Mouse (Mus musculus): ENCODE results near the gene Fras1.

The Fras1 gene

DNA sequence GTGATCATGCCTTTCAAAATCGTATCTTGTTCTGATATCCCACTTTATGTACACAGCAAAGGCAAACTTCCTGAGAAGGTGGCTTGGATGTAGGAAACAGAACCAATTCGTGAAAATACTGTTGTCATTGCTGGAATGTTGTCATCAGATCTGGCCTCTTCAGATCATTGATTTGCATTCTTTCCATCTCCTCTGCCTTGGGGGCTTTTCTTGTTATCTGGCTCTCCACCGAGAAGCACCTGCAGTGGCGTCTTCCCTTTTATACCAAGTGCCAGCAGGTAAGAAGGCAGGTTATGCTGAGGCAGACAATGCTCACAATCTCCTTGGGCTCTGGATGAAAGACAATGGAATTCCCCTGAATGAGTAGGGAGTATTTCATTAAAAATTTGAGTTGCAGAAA lies 108.3 kb downstream of the Fras1 start:
- DNase-seq (ENCODE audit: low spot score in 2 of 2), result no peak

GRCm38 (mm10) chr5:96492497-96492896 lies 118.7 kb downstream of the Fras1 start:
- DNase-seq (ENCODE audit: low spot score in 2 of 2), result no peak

DNA sequence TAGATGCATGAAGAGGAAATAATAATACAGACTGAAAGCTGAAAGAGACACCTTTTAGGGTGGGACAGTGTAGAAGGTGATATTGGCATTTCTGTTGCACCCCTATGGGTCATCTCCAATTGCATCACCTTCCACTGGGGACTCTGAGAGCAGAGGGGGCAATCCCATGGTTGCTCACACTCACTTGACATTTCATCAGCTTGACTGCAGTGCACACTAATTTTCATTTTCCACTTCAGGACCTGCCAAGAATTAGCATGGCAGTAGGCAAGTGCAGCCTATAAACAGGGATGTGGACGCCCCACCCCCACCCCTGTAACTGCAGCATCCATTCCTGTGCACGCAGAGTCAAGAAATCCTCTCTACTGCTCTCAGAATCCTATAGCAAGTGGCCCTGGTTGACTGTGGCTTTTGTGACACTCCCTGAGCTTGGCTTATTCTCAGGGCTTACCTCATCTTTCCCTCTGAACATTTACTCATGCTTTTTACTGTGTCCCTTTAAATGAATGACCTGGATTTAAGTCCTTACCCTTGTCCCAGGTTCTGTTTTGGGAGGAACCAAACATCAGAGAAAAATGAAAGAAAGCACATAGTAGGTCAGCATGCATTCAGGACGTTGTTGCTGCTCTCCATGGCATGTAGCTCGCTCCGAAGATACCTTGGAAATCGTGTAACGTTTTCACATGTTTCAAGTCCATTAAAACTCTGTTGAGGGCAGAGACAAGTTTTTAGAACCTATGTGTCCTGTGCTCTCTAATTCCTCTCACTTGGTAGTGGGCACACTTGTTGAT lies 120.9 kb downstream of the Fras1 start:
- no peak for DNase-seq (ENCODE audit: low spot score in 2 of 2)

GRCm38 (mm10) chr5:96498083-96498482 lies 124.3 kb downstream of the Fras1 start:
- DNase-seq (ENCODE audit: low spot score in 2 of 2), result no peak

DNA sequence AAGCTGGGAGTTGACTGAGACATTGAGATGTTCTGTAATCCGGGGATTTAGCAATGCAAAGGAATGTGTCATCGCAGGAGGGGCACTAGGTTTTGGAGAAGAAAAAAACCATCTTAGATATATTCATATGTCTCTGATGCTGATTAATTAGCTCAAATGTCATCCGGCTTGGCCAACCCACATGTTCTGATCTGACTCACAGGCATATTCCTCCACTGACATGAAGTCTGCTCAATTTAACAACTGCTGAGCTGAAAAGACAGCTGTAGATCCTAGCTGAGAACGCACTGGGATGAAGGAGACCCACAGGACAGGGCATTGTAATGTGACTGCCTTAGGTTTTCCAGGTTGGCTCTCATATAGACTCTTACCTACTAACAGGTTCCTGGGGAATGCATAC lies 128.0 kb downstream of the Fras1 start:
- DNase-seq (ENCODE audit: low spot score in 2 of 2), result no peak

- no peak for DNase-seq (ENCODE audit: low spot score in 2 of 2)
These were observed 128.6 kb downstream of the Fras1 start for GRCm38 (mm10) chr5:96502400-96502799.

- DNase-seq (ENCODE audit: low spot score in 2 of 2), result no peak
These were observed 137.2 kb downstream of the Fras1 start for GRCm38 (mm10) chr5:96511005-96511404.

GRCm38 (mm10) chr5:96513327-96513726 lies 139.6 kb downstream of the Fras1 start:
- no peak for DNase-seq (ENCODE audit: low spot score in 2 of 2)

- DNase-seq (ENCODE audit: low spot score in 2 of 2), result no peak
These were observed 142.1 kb downstream of the Fras1 start for GRCm38 (mm10) chr5:96515860-96516311.

DNA sequence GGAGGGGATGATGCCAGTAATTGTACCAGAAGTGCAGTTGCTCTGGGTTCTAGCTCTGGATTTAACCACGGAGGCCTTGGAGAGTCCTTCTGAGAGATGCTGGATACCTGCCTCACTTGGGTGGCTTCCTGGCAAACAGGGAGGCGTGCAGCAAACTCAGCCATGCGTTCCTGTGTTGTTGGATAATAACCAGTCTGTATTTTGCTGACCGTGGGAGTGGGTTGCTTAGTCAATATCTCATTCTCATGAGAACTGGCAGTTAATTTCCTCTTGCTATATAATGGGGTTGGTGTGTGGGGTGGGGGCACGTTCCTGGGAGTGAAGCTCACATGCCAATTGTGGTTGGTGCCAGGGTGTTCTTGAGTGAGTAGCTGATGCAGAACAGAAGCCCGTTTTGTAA lies 142.6 kb downstream of the Fras1 start:
- DNase-seq (ENCODE audit: low spot score in 2 of 2), result no peak

DNA sequence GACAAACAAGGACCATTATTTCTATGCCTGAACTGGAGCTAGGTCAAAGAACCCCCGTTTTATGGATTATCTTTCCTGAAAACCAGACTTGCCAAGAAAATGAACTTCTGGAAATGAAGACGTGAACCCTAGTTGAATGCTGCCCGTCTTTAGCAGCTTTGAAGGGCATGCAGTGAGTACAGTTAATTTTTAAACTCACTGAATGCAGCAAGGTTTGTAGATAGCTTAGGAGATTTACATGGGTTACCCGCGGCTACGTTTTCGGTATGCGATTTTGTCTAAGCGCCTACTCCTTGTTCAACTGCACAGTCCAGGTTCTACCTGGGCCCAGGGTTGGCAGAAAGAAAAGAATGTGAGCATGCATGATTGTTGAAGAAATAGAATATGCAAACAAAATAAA lies 147.8 kb downstream of the Fras1 start:
- DNase-seq (ENCODE audit: low spot score in 2 of 2), result no peak

DNA sequence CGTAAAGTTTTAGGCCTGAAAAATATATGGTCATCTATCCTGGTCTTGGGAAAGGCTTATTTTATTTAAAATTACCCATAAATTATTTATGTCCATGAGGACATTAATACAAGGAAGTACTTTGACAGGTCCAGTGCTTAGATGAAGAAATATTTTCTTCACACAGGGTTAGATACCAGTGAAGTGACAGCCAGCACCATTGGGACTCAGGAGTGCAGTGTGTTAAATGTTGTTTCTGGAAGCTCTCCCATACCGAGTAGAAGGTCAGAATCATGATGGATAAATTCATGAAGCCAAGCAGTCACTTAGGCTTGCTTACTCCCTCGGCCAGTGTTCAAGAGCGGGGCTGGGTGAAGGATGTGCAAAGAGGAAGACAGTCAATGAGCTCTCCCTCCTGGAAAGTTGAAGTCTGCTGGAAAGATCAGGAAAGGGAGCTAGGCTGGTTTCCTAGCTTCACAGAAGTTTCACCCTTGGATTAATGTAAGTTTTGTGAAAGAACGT lies 149.2 kb downstream of the Fras1 start:
- no peak for DNase-seq (ENCODE audit: low spot score in 2 of 2)

GRCm38 (mm10) chr5:96528296-96528695 lies 154.5 kb downstream of the Fras1 start:
- no peak for DNase-seq (ENCODE audit: low spot score in 2 of 2)

DNA sequence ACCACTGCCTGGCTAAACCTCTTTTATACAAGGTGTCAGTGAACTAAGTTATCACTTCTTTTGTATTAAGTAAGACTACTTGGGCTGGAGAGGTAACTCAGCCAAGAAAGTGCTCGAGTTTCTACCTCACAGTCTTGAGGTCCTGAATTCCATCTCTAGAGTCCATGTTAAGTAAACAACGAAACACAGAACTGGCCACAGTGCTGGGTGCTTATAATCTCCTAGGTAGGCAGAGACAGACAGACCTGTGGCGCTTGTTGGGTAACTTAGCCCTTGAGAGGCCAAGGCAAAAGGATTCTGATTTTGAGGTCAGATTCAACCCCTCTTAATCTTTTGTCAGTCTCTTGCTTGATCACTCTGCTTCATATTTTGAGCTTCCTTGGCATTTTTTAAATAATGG lies 156.8 kb downstream of the Fras1 start:
- no peak for DNase-seq (ENCODE audit: low spot score in 2 of 2)

DNA sequence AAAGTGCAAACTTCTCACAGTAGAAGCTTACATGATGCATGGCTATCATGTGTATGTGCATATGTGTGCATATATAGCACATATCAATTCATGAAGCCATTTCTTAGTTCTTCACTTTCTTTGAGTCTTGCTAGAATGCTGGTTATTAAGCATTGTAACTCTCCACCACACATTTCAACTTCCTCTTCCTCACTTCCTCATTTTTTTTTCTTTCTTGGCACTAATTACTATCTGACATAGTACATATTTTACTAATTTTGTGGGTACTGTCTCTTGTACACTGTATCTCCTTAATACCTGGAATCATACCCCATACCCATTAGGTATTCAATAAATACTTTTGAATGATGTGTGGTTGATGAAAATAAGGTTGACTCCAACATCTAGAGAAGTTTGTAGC lies 158.2 kb downstream of the Fras1 start:
- no peak for DNase-seq (ENCODE audit: low spot score in 2 of 2)

GRCm38 (mm10) chr5:96536527-96536926 lies 162.8 kb downstream of the Fras1 start:
- DNase-seq (ENCODE audit: low spot score in 2 of 2), result no peak

DNA sequence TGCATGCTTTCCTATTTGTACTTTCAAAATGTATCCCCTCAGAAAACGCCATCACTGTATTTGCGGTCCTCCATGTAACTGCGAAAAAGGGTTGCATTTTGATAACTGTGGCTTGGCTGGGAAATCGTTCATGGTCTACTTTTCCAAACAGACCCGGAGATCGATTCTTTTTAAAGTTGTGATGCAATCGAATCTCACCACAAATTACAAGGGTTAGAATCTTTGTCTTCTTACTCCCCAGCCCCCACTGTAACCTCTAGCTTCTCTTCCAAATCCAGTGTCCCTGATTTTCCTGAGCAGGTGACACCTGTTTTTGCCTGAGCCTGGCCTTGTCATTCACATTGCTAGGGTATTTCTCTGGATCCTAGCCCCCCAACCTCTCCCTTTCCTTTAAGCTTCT lies 163.2 kb downstream of the Fras1 start:
- DNase-seq (ENCODE audit: low spot score in 2 of 2), result no peak

DNA sequence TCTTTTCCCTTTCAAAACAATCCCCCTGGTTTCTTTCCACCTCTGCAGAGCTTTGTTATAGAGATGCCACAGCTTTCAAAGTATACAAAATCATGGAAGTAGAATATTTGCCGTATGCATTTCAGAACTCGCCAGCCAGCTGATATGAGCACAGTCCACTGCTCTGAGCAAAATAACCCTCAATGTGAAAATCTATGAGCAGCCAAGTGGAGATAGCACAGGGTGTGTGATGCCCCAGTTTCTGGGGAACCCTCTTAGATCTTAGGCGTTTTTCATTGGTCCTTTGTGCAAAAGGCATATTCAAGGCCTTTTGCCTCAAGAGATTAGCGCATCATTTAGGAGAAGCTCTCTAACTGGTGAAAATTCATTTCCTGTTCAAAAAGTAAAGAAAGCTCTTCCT lies 170.4 kb downstream of the Fras1 start:
- DNase-seq (ENCODE audit: low spot score in 2 of 2), result no peak

DNA sequence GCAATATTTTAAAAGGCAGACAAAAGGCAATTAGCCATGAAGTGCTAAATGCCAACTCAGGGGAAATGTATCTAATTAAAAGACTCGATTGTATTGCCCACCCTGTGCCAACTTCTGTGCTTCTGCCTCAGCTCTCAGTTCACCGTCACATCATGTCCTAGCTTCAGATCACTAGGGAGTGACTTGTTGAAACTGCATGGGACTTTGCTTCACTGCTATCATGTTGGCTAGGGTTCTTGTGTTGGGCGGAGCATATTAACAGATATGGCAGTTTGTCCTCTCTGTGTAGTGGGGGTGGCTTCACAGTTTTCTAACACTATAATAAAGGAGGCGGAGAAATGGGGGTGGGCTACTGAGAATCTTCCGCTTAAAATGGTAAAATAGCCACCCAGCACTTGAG lies 172.2 kb downstream of the Fras1 start:
- no peak for DNase-seq (ENCODE audit: low spot score in 2 of 2)

- DNase-seq (ENCODE audit: low spot score in 2 of 2), result no peak
These were observed 181.4 kb downstream of the Fras1 start for GRCm38 (mm10) chr5:96554940-96555679.

GRCm38 (mm10) chr5:96558049-96558804 lies 184.5 kb downstream of the Fras1 start:
- no peak for DNase-seq (ENCODE audit: low spot score in 2 of 2)

DNA sequence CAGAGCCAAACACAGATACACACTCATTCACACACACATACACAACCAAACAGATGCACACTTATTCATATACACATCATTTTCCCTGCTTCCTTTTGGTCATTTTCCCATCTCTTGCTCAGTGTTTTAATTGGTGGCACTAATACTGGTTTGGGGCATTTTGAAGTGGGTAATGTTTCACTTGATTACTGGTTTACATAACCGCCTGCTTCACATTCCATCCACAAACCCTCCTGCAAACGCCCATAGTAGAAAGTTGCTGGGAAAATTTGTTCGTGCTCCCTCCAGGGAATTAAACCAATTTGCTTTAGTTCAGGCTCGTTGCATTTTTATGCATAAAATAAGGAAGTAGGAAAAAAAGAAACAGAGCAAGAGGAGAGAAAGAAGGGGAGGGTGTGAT lies 200.8 kb downstream of the Fras1 start:
- no peak for DNase-seq (ENCODE audit: low spot score in 2 of 2)

All from spleen, postnatal 4 days (tissue).